Mouse (Mus musculus) liver, embryonic 12.5 days (tissue): ENCODE measurements around the gene 4932438A13Rik. TPM values are rescaled to one million over a fixed set of nuclear protein-coding genes. Genes with fewer than 3 reads are reported as not detected.

Source experiments
- ATAC-seq: fragments of 200-750 bp; cut with Nextera tagmentation; 2 replicates; pipeline ENCODE4 v1.8.0; 2017; ENCODE audit warnings: moderate number of reproducible peaks, mild to moderate bottlenecking, moderate library complexity
- H3K27ac ChIP-seq: fragments of 300-500 bp; sonication (generic); 2 replicates; pipeline ENCODE4 v1.5.1; 2016; ENCODE audit warnings: mild to moderate bottlenecking
- H3K27me3 ChIP-seq: fragments of 300-500 bp; sonication (generic); replicated peaks from 2 replicates; pipeline ENCODE4 v1.6.1; 2016; ENCODE audit warnings: mild to moderate bottlenecking, moderate library complexity
- H3K36me3 ChIP-seq: fragments of 300-500 bp; sonication (generic); 2 replicates; pipeline ENCODE4 v1.6.1; 2016; ENCODE audit warnings: mild to moderate bottlenecking, moderate library complexity
- H3K4me1 ChIP-seq: fragments of 300-500 bp; sonication (generic); 2 replicates; pipeline ENCODE4 v1.6.1; 2016
- H3K4me2 ChIP-seq: fragments of 300-500 bp; sonication (generic); 2 replicates; pipeline ENCODE4 v1.6.1; 2016; ENCODE audit warnings: mild to moderate bottlenecking, moderate library complexity
- H3K4me3 ChIP-seq: fragments of 300-500 bp; sonication (generic); 2 replicates; pipeline ENCODE4 v1.5.1; 2016; ENCODE audit warnings: mild to moderate bottlenecking, moderate library complexity
- H3K9ac ChIP-seq: fragments of 300-500 bp; sonication (generic); 2 replicates; pipeline ENCODE4 v1.6.1; 2016; ENCODE audit warnings: mild to moderate bottlenecking, moderate library complexity
- H3K9me3 ChIP-seq: fragments of 300-500 bp; sonication (generic); replicated peaks from 2 replicates; pipeline ENCODE4 v1.6.1; 2016; ENCODE audit warnings: mild to moderate bottlenecking, moderate library complexity
- WGBS: fragments of 180-500 bp; shearing (Covaris S2); methylation state at CpG from one replicate; pipeline ENCODE4 v1.1.7; 2016; ENCODE audit not compliant: insufficient replicate concordance; 5-methylcytosine and 5-hydroxymethylcytosine counted together
- polyA plus RNA-seq: library from polyadenylated mRNA; unstranded; fragments of >200 nt; fragmentation: Nextera tagmentation; extraction: Ambion mirVana; gene quantifications from 2 replicates; pipeline ENCODE4 v1.2.1, GENCODE M21; 2016

The 4932438A13Rik gene
- polyA plus RNA-seq: 22.5 and 22.8 TPM in 2 replicates

GRCm38 (mm10) chr3:36862721-36863275 is at the start of gene 4932438A13Rik:
4932438A13Rik (plus strand) TSS chr3:36863104.
- WGBS: 1% methylated on average over 37 of the region's 38 CpGs
- Histone ChIP-seq H3K9ac (peak within 1 kb of the TSS; percentile 91), H3K4me3 (peak within 1 kb of the TSS; percentile 89), H3K4me1 (peaks cover 18% of the 10 kb centered on the region), H3K27me3 (no peaks in the 10 kb centered on the region), H3K4me2 (peak within 1 kb of the TSS; percentile 80), H3K36me3 (peaks cover 29% of the 10 kb centered on the region), H3K9me3 (no peaks in the 10 kb centered on the region), H3K27ac (peak within 1 kb of the TSS; percentile 84)
- peak; percentile 98 for ATAC-seq

GRCm38 (mm10) chr3:36816633-36817032 is 46.3 kb upstream of the 4932438A13Rik start:
- Histone ChIP-seq H3K27me3 (no peaks in the 10 kb centered on the region), H3K36me3 (no peaks in the 10 kb centered on the region), H3K4me2 (no peak overlapping the region), H3K9ac (no peak overlapping the region), H3K4me1 (no peaks in the 10 kb centered on the region), H3K9me3 (no peaks in the 10 kb centered on the region), H3K27ac (no peak overlapping the region), H3K4me3 (no peak overlapping the region)
- 66% methylated on average over 5 of the region's 5 CpGs for WGBS
- no peak for ATAC-seq

GRCm38 (mm10) chr3:36819402-36819801 is 43.5 kb upstream of the 4932438A13Rik start:
- Histone ChIP-seq H3K27ac (no peak overlapping the region), H3K9ac (no peak overlapping the region), H3K27me3 (no peaks in the 10 kb centered on the region), H3K36me3 (no peaks in the 10 kb centered on the region), H3K4me2 (no peak overlapping the region), H3K4me3 (no peak overlapping the region), H3K9me3 (no peaks in the 10 kb centered on the region), H3K4me1 (no peaks in the 10 kb centered on the region)
- 26% methylated on average over 7 of the region's 7 CpGs for WGBS
- no peak for ATAC-seq

GRCm38 (mm10) chr3:36821037-36821436 is 41.9 kb upstream of the 4932438A13Rik start:
- Histone ChIP-seq H3K36me3 (no peaks in the 10 kb centered on the region), H3K4me2 (no peak overlapping the region), H3K9me3 (no peaks in the 10 kb centered on the region), H3K9ac (no peak overlapping the region), H3K27me3 (no peaks in the 10 kb centered on the region), H3K4me1 (no peaks in the 10 kb centered on the region), H3K4me3 (no peak overlapping the region), H3K27ac (no peak overlapping the region)
- WGBS: 72% methylated on average over 9 of the region's 9 CpGs
- no peak for ATAC-seq

GRCm38 (mm10) chr3:36825098-36825497 is 37.8 kb upstream of the 4932438A13Rik start:
- Histone ChIP-seq H3K27ac (no peak overlapping the region), H3K9me3 (no peaks in the 10 kb centered on the region), H3K4me2 (no peak overlapping the region), H3K4me3 (no peak overlapping the region), H3K36me3 (no peaks in the 10 kb centered on the region), H3K27me3 (no peaks in the 10 kb centered on the region), H3K4me1 (no peaks in the 10 kb centered on the region), H3K9ac (no peak overlapping the region)
- 44% methylated on average over 1 of the region's 1 CpGs for WGBS
- no peak for ATAC-seq

- H3K4me2 ChIP-seq: no peak overlapping the region
- no peaks in the 10 kb centered on the region for H3K4me1 ChIP-seq
- ATAC-seq: no peak
- no peak overlapping the region for H3K4me3 ChIP-seq
- H3K9me3 ChIP-seq: no peaks in the 10 kb centered on the region
- 68% methylated on average over 4 of the region's 4 CpGs for WGBS
- H3K27ac ChIP-seq: no peak overlapping the region
- H3K36me3 ChIP-seq: no peaks in the 10 kb centered on the region
- no peak overlapping the region for H3K9ac ChIP-seq
- H3K27me3 ChIP-seq: no peaks in the 10 kb centered on the region
These were observed 37.4 kb upstream of the 4932438A13Rik start for GRCm38 (mm10) chr3:36825554-36825953.

GRCm38 (mm10) chr3:36827274-36828025 is 35.5 kb upstream of the 4932438A13Rik start:
- H3K4me1 ChIP-seq: no peaks in the 10 kb centered on the region
- ATAC-seq: no peak
- H3K4me2 ChIP-seq: no peak overlapping the region
- H3K27me3 ChIP-seq: no peaks in the 10 kb centered on the region
- H3K9me3 ChIP-seq: no peaks in the 10 kb centered on the region
- H3K36me3 ChIP-seq: no peaks in the 10 kb centered on the region
- no peak overlapping the region for H3K4me3 ChIP-seq
- no peak overlapping the region for H3K9ac ChIP-seq
- no peak overlapping the region for H3K27ac ChIP-seq
- 58% methylated on average over 8 of the region's 8 CpGs for WGBS

GRCm38 (mm10) chr3:36830218-36830617 is 32.7 kb upstream of the 4932438A13Rik start:
- Histone ChIP-seq H3K4me3 (no peak overlapping the region), H3K9ac (no peak overlapping the region), H3K4me1 (no peaks in the 10 kb centered on the region), H3K27me3 (no peaks in the 10 kb centered on the region), H3K4me2 (no peak overlapping the region), H3K9me3 (no peaks in the 10 kb centered on the region), H3K27ac (no peak overlapping the region), H3K36me3 (no peaks in the 10 kb centered on the region)
- no peak for ATAC-seq
- WGBS: 68% methylated on average over 3 of the region's 3 CpGs

GRCm38 (mm10) chr3:36834426-36834825 is 28.5 kb upstream of the 4932438A13Rik start:
- Histone ChIP-seq H3K4me1 (no peaks in the 10 kb centered on the region), H3K27ac (no peak overlapping the region), H3K9me3 (no peaks in the 10 kb centered on the region), H3K4me3 (no peak overlapping the region), H3K36me3 (no peaks in the 10 kb centered on the region), H3K27me3 (0 out of 2 replicates have a peak, but pooled peaks cover 2% of the 10 kb centered on the region), H3K4me2 (no peak overlapping the region), H3K9ac (no peak overlapping the region)
- no peak for ATAC-seq
- WGBS: 58% methylated on average over 4 of the region's 4 CpGs

- no peak overlapping the region for H3K27ac ChIP-seq
- H3K4me3 ChIP-seq: no peak overlapping the region
- H3K9me3 ChIP-seq: no peaks in the 10 kb centered on the region
- H3K4me1 ChIP-seq: no peaks in the 10 kb centered on the region
- WGBS: 68% methylated on average over 2 of the region's 2 CpGs
- ATAC-seq: no peak
- H3K9ac ChIP-seq: no peak overlapping the region
- peaks cover 2% of the 10 kb centered on the region; the same call in 1 of the 2 replicates for H3K27me3 ChIP-seq
- no peak overlapping the region for H3K4me2 ChIP-seq
- H3K36me3 ChIP-seq: no peaks in the 10 kb centered on the region
These were observed 28.1 kb upstream of the 4932438A13Rik start for GRCm38 (mm10) chr3:36834832-36835231.

GRCm38 (mm10) chr3:36835525-36836203 is 27.2 kb upstream of the 4932438A13Rik start:
- 45% methylated on average over 18 of the region's 18 CpGs for WGBS

GRCm38 (mm10) chr3:36836833-36837232 is 26.1 kb upstream of the 4932438A13Rik start:
- H3K4me1 ChIP-seq: no peaks in the 10 kb centered on the region
- 74% methylated on average over 7 of the region's 7 CpGs for WGBS
- no peaks in the 10 kb centered on the region for H3K9me3 ChIP-seq
- no peak overlapping the region for H3K9ac ChIP-seq
- ATAC-seq: no peak
- H3K27ac ChIP-seq: no peak overlapping the region
- H3K4me3 ChIP-seq: no peak overlapping the region
- no peaks in the 10 kb centered on the region for H3K36me3 ChIP-seq
- H3K4me2 ChIP-seq: no peak overlapping the region
- peaks cover 2% of the 10 kb centered on the region; the same call in 1 of the 2 replicates for H3K27me3 ChIP-seq

More at GRCm38 (mm10) chr3:36835525-36836203, 27.2 kb upstream of the 4932438A13Rik start:
- Histone ChIP-seq H3K27me3 (peaks cover 2% of the 10 kb centered on the region; the same call in 1 of the 2 replicates), H3K9me3 (no peaks in the 10 kb centered on the region), H3K4me3 (no peak overlapping the region), H3K27ac (no peak overlapping the region), H3K36me3 (no peaks in the 10 kb centered on the region), H3K9ac (no peak overlapping the region), H3K4me1 (no peaks in the 10 kb centered on the region), H3K4me2 (no peak overlapping the region)
- ATAC-seq: no peak
